In genomic region chr6:128061342-128061741, GRCm38 (mm10) we compare ENCODE assay signal across 20 mouse cellular contexts.
"Had no signal": no experiment of that assay in that cellular context is flagged by ENCODE, and none has a peak within 500 bp of the region (broad histone marks: within the 10 kb centered on the region; RNA-seq: fewer than 3 reads in every experiment).

No protein-coding gene starts in this region.

- H3K9me3 ChIP-seq: heart, embryonic 12.5 days; hindbrain, embryonic 13.5 days; hindbrain, embryonic 15.5 days; kidney, embryonic 15.5 days; limb, embryonic 13.5 days; limb, embryonic 15.5 days; liver, embryonic 12.5 days had no signal

- H3K4me3 ChIP-seq: heart, adult 2 months; heart, embryonic 12.5 days; hindbrain, embryonic 13.5 days; hindbrain, embryonic 15.5 days; kidney, embryonic 15.5 days; limb, embryonic 13.5 days; limb, embryonic 15.5 days; liver, embryonic 12.5 days had no signal

- DNase-seq: gastrocnemius, postnatal 14 days; gastrocnemius, postnatal 36 days; heart, adult 11 months; heart, adult 2 months; heart, postnatal 10 days; heart, postnatal 36 days; kidney, postnatal 14 days; layer of hippocampus, adult 9-11 months; layer of hippocampus, postnatal 36 days; left cerebral cortex, postnatal 4 days had no signal

- H3K27ac ChIP-seq: heart, adult 2 months; hindbrain, embryonic 13.5 days; hindbrain, embryonic 15.5 days; hindbrain, postnatal 0 days; kidney, embryonic 15.5 days; kidney, postnatal 0 days; limb, embryonic 13.5 days; limb, embryonic 15.5 days; liver, embryonic 12.5 days; liver, embryonic 14.5 days had no signal

- H3K36me3 ChIP-seq: hindbrain, embryonic 13.5 days; hindbrain, embryonic 15.5 days; limb, embryonic 15.5 days; liver, embryonic 12.5 days had no signal

- H3K27me3 ChIP-seq: heart, embryonic 12.5 days; hindbrain, embryonic 13.5 days; hindbrain, embryonic 15.5 days; kidney, embryonic 15.5 days; limb, embryonic 13.5 days; limb, embryonic 15.5 days; liver, embryonic 12.5 days had no signal
